Mouse (Mus musculus) cerebellum, postnatal 36 days (tissue): ENCODE measurements at regions not wholly inside any gene's neighbourhood (a gene's known extent, or its start where the extent isn't known, plus 50 kb on each side); places are given as distances from the start of the nearest gene placed in this dataset.

Experiments used
- DNase-seq, 2 experiments: peaks; one replicate each; pipeline ENCODE4 v3.0.0; 2021 to 2022; ENCODE audit warnings: mixed read lengths in 2 of 2

DNA sequence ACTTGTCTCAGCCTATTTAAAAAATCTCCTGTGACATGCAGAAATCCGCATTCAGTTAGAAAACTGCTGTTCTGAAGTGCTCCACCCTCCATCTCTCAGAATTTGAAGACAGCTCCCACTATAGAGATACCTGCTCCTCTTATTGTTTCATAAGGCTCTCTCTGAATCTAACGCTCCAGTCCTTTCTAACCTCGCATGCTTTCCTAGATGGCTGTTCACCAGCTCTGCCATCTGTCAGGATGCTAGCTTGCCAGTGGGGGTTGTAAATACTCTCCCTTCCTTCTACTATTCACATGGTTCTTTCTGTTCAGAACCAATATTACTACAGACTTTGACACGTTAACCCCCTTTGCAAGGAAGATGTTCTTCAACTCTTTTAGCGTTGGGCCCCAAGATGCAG, 123.3 kb upstream of the Gm10801 start:
- DNase-seq: peak; percentile 59 to 65

GRCm38 (mm10) chr2:98565871-98566270, 96.2 kb upstream of the Gm10801 start:
- no peak for DNase-seq
